Mouse (Mus musculus): Measurements from ENCODE around the gene Trmt13. TPM values are rescaled to one million over a fixed set of nuclear protein-coding genes. Genes with fewer than 3 reads are reported as not detected.

The Trmt13 gene
- polyA plus RNA-seq, 1 experiment from 2014 or later, result 34.8 TPM

DNA sequence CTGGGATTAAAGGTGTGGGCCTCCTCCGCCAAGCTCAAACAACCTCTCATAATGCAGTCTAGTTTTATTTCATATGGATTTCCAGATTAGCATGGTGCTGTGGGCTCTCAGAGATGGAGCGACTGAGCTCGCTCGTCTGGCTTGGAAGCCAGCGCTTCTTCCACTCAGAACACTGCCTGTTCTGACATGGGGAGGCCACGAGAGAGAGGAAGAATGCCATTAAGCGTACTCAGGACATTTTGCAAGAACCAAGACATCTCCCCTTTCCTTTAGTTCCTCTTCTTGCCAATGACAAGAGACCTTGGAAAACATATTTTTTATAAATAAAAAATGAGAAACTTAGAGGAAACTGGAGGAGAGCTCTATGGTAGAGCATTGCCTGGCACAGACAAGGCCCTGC is 34.4 kb upstream of the Trmt13 start:
- no peak overlapping the region for H3K9ac ChIP-seq (replicated peaks)
- WGBS, result 94% methylated on average over 7 of the region's 7 CpGs
- H3K4me1 ChIP-seq, result peaks cover 10% of the 10 kb centered on the region; the same call in 1 of the 2 replicates
- H3K27ac ChIP-seq (replicated peaks), result no peak overlapping the region
- peaks cover 35% of the 10 kb centered on the region for H3K36me3 ChIP-seq
- no peak overlapping the region for H3K4me2 ChIP-seq (replicated peaks)
- no peaks in the 10 kb centered on the region for H3K9me3 ChIP-seq
- no peak overlapping the region for H3K4me3 ChIP-seq
- ATAC-seq (ENCODE audit: low FRiP score, low read depth), result no peak
- no peaks in the 10 kb centered on the region for H3K27me3 ChIP-seq

DNA sequence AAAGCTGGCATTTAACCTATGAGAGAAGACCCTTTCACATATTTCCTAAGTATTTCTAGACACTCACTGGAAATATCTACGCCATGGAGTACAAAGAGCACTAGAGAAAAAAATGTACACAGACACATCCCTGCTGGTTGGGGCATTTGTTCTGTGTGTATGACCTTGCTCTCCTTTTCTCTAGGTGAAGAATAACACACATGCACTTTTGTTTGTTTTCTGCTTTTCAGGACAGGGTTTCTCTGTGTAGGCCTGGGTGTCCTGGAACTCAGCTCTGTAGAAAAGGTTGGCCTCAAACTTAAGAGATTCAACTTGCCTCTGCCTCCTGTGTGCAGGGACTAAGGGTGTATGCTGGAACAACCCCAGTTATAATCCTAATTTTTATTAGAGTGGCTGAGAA is 32.0 kb upstream of the Trmt13 start:
- Histone ChIP-seq H3K9ac (replicated peaks) (no peak overlapping the region), H3K4me3 (no peak overlapping the region), H3K9me3 (no peaks in the 10 kb centered on the region), H3K4me2 (replicated peaks) (no peak overlapping the region), H3K27me3 (no peaks in the 10 kb centered on the region), H3K27ac (replicated peaks) (no peak overlapping the region), H3K36me3 (peaks cover 54% of the 10 kb centered on the region), H3K4me1 (no peaks in the 10 kb centered on the region)
- no peak for ATAC-seq (ENCODE audit: low FRiP score, low read depth)
- 97% methylated on average over 1 of the region's 1 CpGs for WGBS

DNA sequence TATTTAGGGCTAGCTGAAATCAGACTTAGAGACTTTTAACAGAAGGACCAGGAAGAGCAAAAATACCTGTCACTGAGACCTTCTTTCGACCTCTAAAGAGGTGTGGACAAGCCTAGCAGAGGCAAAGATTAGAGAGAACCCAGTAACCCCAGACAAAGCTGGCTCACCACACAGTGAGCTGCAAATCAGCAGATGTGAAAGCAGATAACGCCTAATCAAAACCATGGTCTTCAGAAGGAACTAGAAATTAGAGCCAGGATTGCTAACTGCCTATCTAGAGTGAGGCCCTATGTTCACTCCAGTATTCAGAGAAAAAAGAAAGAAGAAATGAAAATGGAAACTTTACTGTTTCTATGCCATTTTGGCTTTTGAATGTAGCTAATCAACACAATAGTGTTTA is 28.0 kb upstream of the Trmt13 start:
- no peak for ATAC-seq (ENCODE audit: low FRiP score, low read depth)
- Histone ChIP-seq H3K9me3 (no peaks in the 10 kb centered on the region), H3K27me3 (no peaks in the 10 kb centered on the region), H3K4me2 (replicated peaks) (no peak overlapping the region), H3K9ac (replicated peaks) (no peak overlapping the region), H3K27ac (replicated peaks) (no peak overlapping the region), H3K4me1 (no peaks in the 10 kb centered on the region), H3K36me3 (peaks cover 83% of the 10 kb centered on the region), H3K4me3 (no peak overlapping the region)
- 86% methylated on average over 2 of the region's 2 CpGs for WGBS

DNA sequence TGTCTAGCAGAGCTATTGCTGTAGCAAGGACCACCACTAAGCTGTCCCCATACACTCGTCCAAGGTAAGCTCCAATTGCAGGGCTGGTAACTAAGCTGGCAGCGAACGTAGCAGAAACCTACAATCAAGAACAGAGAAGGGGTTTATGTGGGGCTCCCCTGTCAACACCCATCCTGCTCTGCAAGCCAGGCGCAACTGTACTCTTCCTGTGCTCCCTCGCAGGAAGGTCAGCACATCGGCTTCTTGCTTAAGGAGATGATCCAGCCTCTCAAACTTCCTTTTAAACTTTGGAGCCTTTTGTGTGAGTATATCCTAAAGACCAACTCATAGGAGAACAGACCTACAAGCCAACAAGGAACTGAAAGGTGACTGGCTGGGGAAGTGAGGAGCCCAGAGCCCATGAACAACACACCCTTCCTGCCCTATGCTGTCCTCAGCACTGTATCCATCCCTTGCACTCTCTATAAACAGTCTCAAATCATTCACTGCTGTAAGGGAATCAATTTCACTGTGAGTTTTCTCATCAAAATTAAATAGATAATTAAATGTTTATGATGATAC is 27.5 kb upstream of the Trmt13 start:
- no peaks in the 10 kb centered on the region for H3K9me3 ChIP-seq

DNA sequence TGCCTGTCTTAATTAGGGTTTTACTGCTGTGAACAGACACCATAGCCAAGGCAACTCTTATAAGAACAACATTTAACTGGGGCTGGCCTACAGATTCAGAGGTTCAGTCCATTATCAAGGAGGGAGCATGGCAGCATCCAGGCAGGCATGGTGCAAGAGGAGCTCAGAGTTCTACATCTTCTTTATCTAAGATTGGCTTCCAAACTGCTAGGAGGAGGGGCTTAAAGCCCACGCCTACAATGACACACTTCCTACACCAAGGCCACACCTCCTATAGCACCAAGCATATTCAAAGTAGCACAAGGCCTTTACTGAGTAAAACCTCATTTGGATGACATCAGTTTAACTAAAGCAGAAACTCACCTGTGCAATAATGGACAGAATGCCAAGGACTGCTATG is 25.6 kb upstream of the Trmt13 start:
- Histone ChIP-seq H3K9me3 (no peaks in the 10 kb centered on the region), H3K4me2 (replicated peaks) (no peak overlapping the region), H3K27ac (replicated peaks) (no peak overlapping the region), H3K4me1 (no peaks in the 10 kb centered on the region), H3K27me3 (no peaks in the 10 kb centered on the region), H3K9ac (replicated peaks) (no peak overlapping the region), H3K4me3 (no peak overlapping the region), H3K36me3 (peaks cover 85% of the 10 kb centered on the region)
- WGBS, result 88% methylated on average over 1 of the region's 1 CpGs
- no peak for ATAC-seq (ENCODE audit: low FRiP score, low read depth)

More for the DNA sequence above, 27.5 kb upstream of the Trmt13 start:
- H3K4me1 ChIP-seq, result no peaks in the 10 kb centered on the region
- H3K36me3 ChIP-seq, result peaks cover 87% of the 10 kb centered on the region
- H3K27ac ChIP-seq (replicated peaks), result no peak overlapping the region
- H3K4me3 ChIP-seq, result no peak overlapping the region
- H3K9ac ChIP-seq (replicated peaks), result no peak overlapping the region
- 98% methylated on average over 6 of the region's 6 CpGs for WGBS
- H3K4me2 ChIP-seq (replicated peaks), result no peak overlapping the region
- no peaks in the 10 kb centered on the region for H3K27me3 ChIP-seq
- ATAC-seq (ENCODE audit: low FRiP score, low read depth), result no peak

DNA sequence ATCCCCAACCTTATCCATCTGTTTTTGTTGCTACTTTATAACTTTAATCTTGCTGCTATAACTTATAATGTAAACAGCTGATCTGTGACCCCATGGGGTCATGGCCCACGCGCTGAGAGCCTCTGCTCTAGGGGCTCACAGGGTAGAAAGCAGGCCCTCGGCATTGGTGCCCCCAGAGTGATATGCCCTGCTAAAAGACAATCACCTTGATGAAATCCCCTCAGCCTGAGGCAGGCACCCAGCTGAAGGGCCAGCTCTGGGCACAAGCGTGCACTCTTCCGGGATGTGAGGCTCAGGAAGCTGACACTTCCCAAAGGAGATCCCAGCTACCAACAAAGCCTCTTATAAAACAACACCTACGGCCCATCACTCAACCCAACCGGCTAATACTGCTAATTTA is 24.2 kb upstream of the Trmt13 start:
- no peak overlapping the region for H3K27ac ChIP-seq (replicated peaks)
- peaks cover 88% of the 10 kb centered on the region for H3K36me3 ChIP-seq
- 90% methylated on average over 7 of the region's 7 CpGs for WGBS
- no peaks in the 10 kb centered on the region for H3K4me1 ChIP-seq
- H3K27me3 ChIP-seq, result no peaks in the 10 kb centered on the region
- H3K9ac ChIP-seq (replicated peaks), result no peak overlapping the region
- H3K4me3 ChIP-seq, result no peak overlapping the region
- no peak for ATAC-seq (ENCODE audit: low FRiP score, low read depth)
- H3K4me2 ChIP-seq (replicated peaks), result no peak overlapping the region
- H3K9me3 ChIP-seq, result no peaks in the 10 kb centered on the region

DNA sequence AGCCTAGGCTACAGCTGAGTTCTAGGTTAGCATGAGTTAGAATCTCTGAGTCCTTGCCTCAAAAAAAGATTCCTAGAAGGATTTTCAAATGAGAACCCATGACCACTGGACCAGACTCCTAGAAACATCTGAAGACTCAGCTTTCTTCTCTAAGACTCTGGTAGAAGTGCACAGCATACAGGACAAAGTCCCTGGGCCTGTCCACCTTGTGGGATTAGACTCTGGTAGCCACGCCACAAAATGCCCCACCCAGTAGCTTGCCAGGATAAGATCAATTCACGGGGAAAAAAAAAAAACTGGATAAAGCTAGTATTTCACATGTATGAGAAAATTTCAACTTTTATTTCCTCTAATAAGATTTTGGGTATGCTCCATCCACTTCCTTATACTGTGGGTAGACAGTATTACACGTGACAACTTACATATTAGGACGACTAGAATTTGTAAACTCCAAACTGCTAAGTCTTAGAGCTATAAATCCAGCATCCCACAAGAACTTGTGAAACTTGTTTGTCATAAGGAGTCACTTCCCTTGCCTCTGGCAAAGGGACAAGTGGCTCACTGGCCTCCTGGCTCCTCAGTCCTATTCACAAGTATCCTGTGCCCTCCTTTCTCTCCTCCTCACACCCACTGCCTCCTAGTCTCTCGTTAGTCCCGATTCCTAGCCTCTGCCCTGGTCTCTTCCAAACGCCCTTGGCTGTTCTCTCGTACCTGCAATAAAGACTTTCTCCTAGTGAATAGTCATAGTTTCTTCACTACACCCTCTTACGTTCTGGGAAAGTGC is 23.5 kb upstream of the Trmt13 start:
- no peaks in the 10 kb centered on the region for H3K27me3 ChIP-seq
- no peak overlapping the region for H3K4me3 ChIP-seq
- H3K4me1 ChIP-seq, result no peaks in the 10 kb centered on the region
- 93% methylated on average over 9 of the region's 9 CpGs for WGBS
- no peaks in the 10 kb centered on the region for H3K9me3 ChIP-seq
- no peak overlapping the region for H3K9ac ChIP-seq (replicated peaks)
- H3K27ac ChIP-seq (replicated peaks), result no peak overlapping the region
- peaks cover 88% of the 10 kb centered on the region for H3K36me3 ChIP-seq
- no peak overlapping the region for H3K4me2 ChIP-seq (replicated peaks)
- ATAC-seq (ENCODE audit: low FRiP score, low read depth), result no peak

DNA sequence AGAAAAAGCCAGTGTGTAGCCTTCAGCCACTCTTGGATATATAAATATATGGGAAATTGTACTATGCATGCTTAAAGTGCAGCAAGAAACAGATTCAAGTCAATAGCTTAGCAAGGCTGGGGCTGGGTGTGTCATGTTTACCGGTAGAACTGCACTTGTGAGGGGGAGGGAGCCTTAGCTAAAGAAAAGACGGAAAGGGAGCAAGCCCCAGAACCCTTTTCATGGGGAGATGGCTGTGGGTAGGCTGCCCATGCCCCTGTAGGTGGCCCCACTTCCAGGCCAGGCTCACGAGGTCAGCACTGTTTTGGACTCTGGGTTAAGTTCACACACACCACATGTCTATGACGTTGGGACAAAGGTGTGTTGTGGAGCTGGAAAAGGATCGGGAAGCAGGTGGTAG is 21.4 kb upstream of the Trmt13 start:
- H3K36me3 ChIP-seq, result peaks cover 79% of the 10 kb centered on the region
- H3K9me3 ChIP-seq, result no peaks in the 10 kb centered on the region
- no peak overlapping the region for H3K9ac ChIP-seq (replicated peaks)
- H3K27ac ChIP-seq (replicated peaks), result no peak overlapping the region
- ATAC-seq (ENCODE audit: low FRiP score, low read depth), result no peak
- no peaks in the 10 kb centered on the region for H3K27me3 ChIP-seq
- no peak overlapping the region for H3K4me2 ChIP-seq (replicated peaks)
- H3K4me3 ChIP-seq, result no peak overlapping the region
- no peaks in the 10 kb centered on the region for H3K4me1 ChIP-seq
- WGBS, result 79% methylated on average over 5 of the region's 5 CpGs

DNA sequence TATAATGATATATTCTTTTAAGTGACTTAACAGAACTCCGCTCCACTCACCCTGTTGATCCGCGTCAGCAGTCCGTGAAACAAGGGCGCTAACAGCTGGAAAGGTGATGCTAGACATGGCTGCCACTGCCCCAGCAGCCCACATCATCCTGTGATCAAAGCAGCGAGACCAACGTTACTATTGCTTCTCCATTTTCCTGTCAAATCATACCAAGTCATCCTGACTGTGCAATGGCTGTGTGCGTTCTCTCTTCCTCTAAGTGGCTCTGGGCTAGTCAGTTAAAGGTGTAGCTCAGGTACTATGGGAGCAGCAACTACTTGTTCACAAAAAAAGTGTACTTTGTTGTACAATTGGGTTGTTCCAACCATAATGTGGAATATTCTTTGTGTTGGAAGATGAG is 20.5 kb upstream of the Trmt13 start:
- WGBS, result 96% methylated on average over 8 of the region's 8 CpGs
- ATAC-seq (ENCODE audit: low FRiP score, low read depth), result no peak
- Histone ChIP-seq H3K9ac (replicated peaks) (no peak overlapping the region), H3K4me3 (no peak overlapping the region), H3K27me3 (no peaks in the 10 kb centered on the region), H3K9me3 (no peaks in the 10 kb centered on the region), H3K4me2 (replicated peaks) (no peak overlapping the region), H3K4me1 (no peaks in the 10 kb centered on the region), H3K27ac (replicated peaks) (no peak overlapping the region), H3K36me3 (peaks cover 74% of the 10 kb centered on the region)

DNA sequence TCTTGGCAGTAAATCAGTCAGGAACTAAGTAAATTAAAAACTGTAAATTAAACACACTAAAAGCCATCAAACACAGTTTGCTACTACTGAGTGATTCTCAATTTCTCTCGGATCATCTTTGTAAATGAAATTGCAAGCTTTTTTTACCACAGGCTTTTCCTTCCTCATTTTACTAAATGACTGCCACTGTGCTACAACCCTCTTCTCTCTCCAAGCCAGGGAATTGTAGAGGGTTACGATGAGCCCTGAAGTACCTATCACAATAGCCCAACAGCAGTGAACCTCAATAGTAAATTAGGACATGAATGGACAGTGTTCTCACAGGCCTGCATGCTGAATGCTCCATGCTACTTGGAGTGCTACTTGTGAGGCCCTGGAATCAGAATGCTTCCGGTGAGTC is 19.7 kb upstream of the Trmt13 start:
- no peak for ATAC-seq (ENCODE audit: low FRiP score, low read depth)

DNA sequence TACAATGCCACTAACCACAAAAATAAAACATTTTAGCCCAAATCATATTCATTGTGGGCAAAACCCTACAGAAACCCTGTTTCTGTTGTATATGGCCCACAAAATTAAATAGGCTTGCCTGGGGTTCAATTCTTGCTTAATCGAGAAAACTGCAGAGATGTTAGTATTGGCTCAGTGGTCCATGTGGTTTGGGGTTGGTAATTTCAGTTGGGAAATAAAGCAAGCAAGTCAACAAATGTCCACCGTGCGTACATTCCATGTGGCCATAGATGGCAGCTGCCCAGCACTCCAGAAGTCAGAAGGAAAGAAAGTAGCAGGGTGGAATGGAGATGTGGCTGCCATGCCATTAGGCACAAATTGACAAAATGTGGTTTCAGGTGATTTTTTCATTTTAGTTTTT is 18.6 kb upstream of the Trmt13 start:
- H3K4me1 ChIP-seq, result no peaks in the 10 kb centered on the region
- H3K9ac ChIP-seq (replicated peaks), result no peak overlapping the region
- ATAC-seq (ENCODE audit: low FRiP score, low read depth), result no peak
- H3K27ac ChIP-seq (replicated peaks), result no peak overlapping the region
- no peaks in the 10 kb centered on the region for H3K9me3 ChIP-seq
- H3K4me3 ChIP-seq, result no peak overlapping the region
- 93% methylated on average over 3 of the region's 3 CpGs for WGBS
- H3K4me2 ChIP-seq (replicated peaks), result no peak overlapping the region
- no peaks in the 10 kb centered on the region for H3K27me3 ChIP-seq
- peaks cover 56% of the 10 kb centered on the region for H3K36me3 ChIP-seq

More for the DNA sequence above, 19.7 kb upstream of the Trmt13 start:
- no peak overlapping the region for H3K27ac ChIP-seq (replicated peaks)
- peaks cover 67% of the 10 kb centered on the region for H3K36me3 ChIP-seq
- no peak overlapping the region for H3K9ac ChIP-seq (replicated peaks)
- H3K4me2 ChIP-seq (replicated peaks), result no peak overlapping the region
- 87% methylated on average over 3 of the region's 3 CpGs for WGBS
- H3K4me3 ChIP-seq, result no peak overlapping the region
- H3K27me3 ChIP-seq, result no peaks in the 10 kb centered on the region
- H3K4me1 ChIP-seq, result no peaks in the 10 kb centered on the region
- H3K9me3 ChIP-seq, result no peaks in the 10 kb centered on the region

DNA sequence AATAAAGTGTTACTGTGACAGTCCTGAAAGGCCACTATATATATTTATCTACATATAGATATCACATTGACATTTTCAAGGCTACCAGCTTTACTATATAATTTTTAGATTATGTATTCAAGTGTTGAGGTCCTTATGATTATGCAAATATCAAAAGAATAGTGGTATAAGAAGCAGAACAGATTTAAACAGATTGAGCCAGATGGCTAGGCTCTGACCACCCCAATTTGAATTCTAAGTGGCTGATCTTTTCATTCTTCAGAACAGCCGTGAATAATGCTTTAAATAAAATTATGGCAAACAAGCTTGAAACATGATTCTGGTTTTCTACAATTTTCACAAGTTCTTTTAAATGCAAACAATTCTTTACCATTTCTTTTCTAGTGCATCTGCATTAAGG is 17.1 kb upstream of the Trmt13 start:
- Histone ChIP-seq H3K36me3 (peaks cover 43% of the 10 kb centered on the region), H3K4me3 (no peak overlapping the region), H3K27me3 (no peaks in the 10 kb centered on the region), H3K9ac (replicated peaks) (no peak overlapping the region), H3K9me3 (no peaks in the 10 kb centered on the region), H3K4me1 (no peaks in the 10 kb centered on the region), H3K4me2 (replicated peaks) (no peak overlapping the region), H3K27ac (replicated peaks) (no peak overlapping the region)
- ATAC-seq (ENCODE audit: low FRiP score, low read depth), result peak; percentile 69; the same call in 1 of the 2 replicates
- 58% methylated on average over 1 of the region's 1 CpGs for WGBS
